Mouse (Mus musculus) erythroblast, embryonic 14.5 days (primary cell): Measurements from ENCODE around the gene Sh2b3.

ENCODE experiments used
- GATA1 ChIP-seq: IDR thresholded peaks from 2 replicates; pipeline ENCODE4 v1.6.1; 2012; ENCODE audit warnings: low read length, inconsistent platforms, mixed read lengths
- TAL1 ChIP-seq: IDR thresholded peaks from 3 replicates; pipeline ENCODE4 v1.6.1; 2012; ENCODE audit warnings: low read length, inconsistent platforms, mixed read lengths

DNA sequence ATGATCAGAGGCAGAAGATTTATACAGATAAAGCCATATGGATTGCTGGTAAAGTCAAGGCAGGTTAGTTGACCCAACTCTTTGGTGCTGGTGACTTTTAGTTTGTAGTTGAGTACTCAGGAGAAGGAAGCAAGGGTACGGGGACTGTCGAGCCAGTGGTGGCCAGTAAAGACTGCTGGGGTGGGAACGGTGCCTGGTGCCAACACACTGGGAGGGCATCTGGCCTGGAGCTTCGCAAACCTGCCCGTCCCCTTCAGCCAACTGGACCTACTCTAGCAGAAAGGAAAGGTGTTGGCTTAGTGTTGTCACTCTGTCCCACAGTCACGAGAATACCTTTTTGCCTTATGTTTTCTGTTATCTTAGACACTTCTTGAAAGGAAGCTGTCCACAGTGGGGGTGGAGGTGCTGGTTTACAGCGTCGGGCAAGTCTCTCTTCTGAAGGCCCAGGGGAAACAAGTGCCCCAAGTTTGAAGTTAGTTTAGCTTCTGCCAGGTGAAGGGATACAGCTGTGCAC lies 21.5 kb downstream of the Sh2b3 start:
- TF ChIP-seq GATA1: no peak
- no peak for TF ChIP-seq TAL1
